Mouse (Mus musculus) lung, postnatal 0 days (tissue): ENCODE results near the gene Zdhhc6.

Experiments used
- CTCF ChIP-seq: IDR thresholded peaks from 2 replicates; pipeline ENCODE4 v1.5.1; 2016; ENCODE audit warnings: antibody characterized with exemption, mild to moderate bottlenecking
- EP300 ChIP-seq: IDR thresholded peaks from 2 replicates; pipeline ENCODE4 v1.6.1; 2016; ENCODE audit warnings: antibody characterized with exemption, mild to moderate bottlenecking, control low read depth

DNA sequence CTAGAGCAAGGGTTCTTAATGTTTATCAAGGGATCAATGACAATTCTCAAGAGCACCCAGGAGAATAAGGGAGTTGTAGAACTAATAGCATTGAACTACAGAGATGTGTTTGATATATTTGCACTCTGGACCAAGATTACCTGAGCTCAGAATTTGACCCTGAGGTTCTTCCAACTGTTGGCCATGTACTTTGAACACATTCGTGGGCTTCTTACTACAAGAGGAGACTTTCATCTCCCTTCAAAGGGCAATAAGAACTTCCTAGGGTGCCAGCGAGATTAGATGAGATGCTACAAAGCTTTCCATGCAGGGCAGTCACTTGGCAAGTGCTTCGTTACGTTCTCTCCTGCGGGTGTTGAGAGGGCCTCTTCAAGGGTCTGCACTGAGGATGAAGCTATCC, 68.3 kb downstream of the Zdhhc6 start:
- TF ChIP-seq CTCF (no peak), EP300 (0 out of 2 replicates have a peak, but pooled peaks have one; percentile 8)
